Mouse (Mus musculus): ENCODE results near the gene Numb.

GRCm38 (mm10) chr12:83850334-83850733, 71.4 kb downstream of the Numb start:
- no peak for TF ChIP-seq CTCF (IDR thresholded peaks at IDR 0.05; ENCODE audit: extremely low read depth, insufficient read depth, low read length)
- TF ChIP-seq POLR2A (IDR thresholded peaks at IDR 0.05; ENCODE audit: extremely low read depth, insufficient read depth, low read length): no peak

All from cortical plate, adult 2 months (tissue).